Mouse (Mus musculus): ENCODE data around the gene Pip5k1b. TPM values are rescaled to one million over a fixed set of nuclear protein-coding genes. Genes with fewer than 3 reads are reported as not detected.
A peak's percentile ranks its signal among the peaks of the same experiment; 100 is the strongest.

The Pip5k1b gene
- polyA plus RNA-seq, 1 experiment from 2014 or later, result 1.3 TPM

DNA sequence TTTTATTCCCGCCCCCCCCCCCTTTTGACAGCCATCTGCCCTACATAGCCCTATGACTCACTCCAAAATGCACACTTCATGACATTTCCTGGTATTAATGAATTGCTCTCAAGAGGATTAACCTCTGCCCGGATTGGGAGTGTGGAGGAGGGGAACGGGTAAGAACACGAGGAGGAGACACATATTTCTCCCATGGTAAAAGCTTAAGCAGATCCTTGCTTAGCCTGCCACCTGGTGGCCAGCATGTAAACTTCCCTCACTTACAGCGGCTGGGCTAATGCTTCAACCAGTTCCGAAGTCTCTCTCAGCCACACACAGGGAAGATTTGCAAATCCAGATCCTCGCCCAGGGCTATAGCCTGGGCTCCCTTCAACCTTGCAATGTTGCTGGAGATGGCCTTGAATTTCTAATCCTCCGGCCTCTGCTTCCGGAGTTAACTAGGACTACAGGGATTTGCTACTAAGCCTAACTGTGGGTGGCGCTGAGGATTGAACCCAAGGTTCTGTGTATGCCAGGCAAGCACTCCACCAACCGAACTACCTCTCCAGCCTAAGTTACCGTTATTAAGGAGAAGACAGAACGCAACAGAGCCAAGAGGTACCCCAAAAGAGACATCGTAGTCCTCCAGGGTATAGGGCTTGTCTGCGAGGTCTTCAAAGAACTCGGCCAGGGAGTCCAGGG, 283.8 kb downstream of the Pip5k1b start:
- WGBS, result 46% methylated on average over 16 of the region's 16 CpGs
- H3K9ac ChIP-seq (ENCODE audit: low read length), result no peak overlapping the region
- DNase-seq (ENCODE audit: low spot score), result peak; percentile 85
- no peaks in the 10 kb centered on the region for H3K36me3 ChIP-seq (ENCODE audit: control insufficient read depth, insufficient read depth, low read length)
- no peaks in the 10 kb centered on the region for H3K9me3 ChIP-seq (ENCODE audit: control insufficient read depth, low read length)
- ATAC-seq (ENCODE audit: insufficient read depth, low FRiP score, low TSS enrichment), result peak; percentile 80
- no peak overlapping the region for H3K4me3 ChIP-seq (ENCODE audit: low read depth, low read length)
- no peaks in the 10 kb centered on the region for H3K27me3 ChIP-seq (ENCODE audit: control insufficient read depth, insufficient read depth, low read length)
- H3K4me2 ChIP-seq (ENCODE audit: low read depth), result no peak overlapping the region
- peaks cover 3% of the 10 kb centered on the region; the same call in 1 of the 2 replicates for H3K4me1 ChIP-seq (ENCODE audit: control insufficient read depth, insufficient read depth, low read length)
- H3K27ac ChIP-seq (ENCODE audit: low read depth, low read length), result no peak overlapping the region

DNA sequence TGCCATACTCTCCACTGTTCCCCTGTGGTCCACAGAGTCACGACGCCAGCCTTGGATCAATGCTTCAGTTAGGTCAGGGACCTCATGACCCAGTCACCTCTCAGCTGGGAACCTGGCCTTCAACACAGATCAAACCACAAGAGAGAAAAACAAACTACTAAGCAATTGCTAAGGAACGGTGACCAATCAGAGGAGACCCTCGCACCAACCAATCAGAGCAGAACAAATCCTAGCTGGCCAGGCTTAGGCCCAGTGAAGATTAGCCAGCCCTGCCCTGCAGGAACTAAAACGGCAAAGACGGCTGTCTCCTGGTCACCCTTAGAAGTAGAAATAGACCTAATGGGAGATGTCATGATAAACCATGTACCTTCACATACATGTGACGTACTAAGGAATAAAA, 284.3 kb downstream of the Pip5k1b start:
- no peaks in the 10 kb centered on the region for H3K9me3 ChIP-seq (ENCODE audit: control insufficient read depth, low read length)
- ATAC-seq (ENCODE audit: insufficient read depth, low FRiP score, low TSS enrichment) (peak; percentile 71; the same call in 1 of the 2 replicates), DNase-seq (ENCODE audit: low spot score) (peak; percentile 26)
- no peak overlapping the region for H3K4me2 ChIP-seq (ENCODE audit: low read depth)
- H3K27me3 ChIP-seq (ENCODE audit: control insufficient read depth, insufficient read depth, low read length), result no peaks in the 10 kb centered on the region
- no peaks in the 10 kb centered on the region for H3K36me3 ChIP-seq (ENCODE audit: control insufficient read depth, insufficient read depth, low read length)
- H3K27ac ChIP-seq (ENCODE audit: low read depth, low read length), result no peak overlapping the region; the same call in 1 of the 2 replicates
- H3K4me1 ChIP-seq (ENCODE audit: control insufficient read depth, insufficient read depth, low read length), result peaks cover 3% of the 10 kb centered on the region; the same call in 1 of the 2 replicates
- 48% methylated on average over 7 of the region's 7 CpGs for WGBS
- H3K9ac ChIP-seq (ENCODE audit: low read length), result no peak overlapping the region
- no peak overlapping the region for H3K4me3 ChIP-seq (ENCODE audit: low read depth, low read length)

DNA sequence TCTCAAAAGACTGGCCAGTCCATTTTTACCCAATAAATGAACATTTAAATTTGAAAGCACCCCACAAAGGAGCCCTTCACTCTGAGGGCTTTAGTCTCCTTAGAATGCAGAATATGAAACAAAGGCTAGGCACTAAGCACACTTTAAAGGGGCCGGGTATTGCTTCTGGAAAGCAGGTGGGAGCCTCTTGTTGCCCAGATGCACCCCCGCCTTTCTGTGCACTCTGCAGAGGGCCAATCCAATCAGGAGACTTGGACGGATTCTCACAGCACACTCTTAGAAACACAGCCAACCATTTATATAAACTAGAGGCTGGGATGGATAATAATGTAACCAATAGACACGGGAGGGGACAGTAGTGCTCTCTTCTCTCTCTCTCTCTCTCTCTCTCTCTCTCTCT, 287.1 kb downstream of the Pip5k1b start:
- no peak overlapping the region for H3K4me2 ChIP-seq (ENCODE audit: low read depth)
- H3K27me3 ChIP-seq (ENCODE audit: control insufficient read depth, insufficient read depth, low read length), result no peaks in the 10 kb centered on the region
- DNase-seq (ENCODE audit: low spot score) (no peak), ATAC-seq (ENCODE audit: insufficient read depth, low FRiP score, low TSS enrichment) (no peak)
- 58% methylated on average over 4 of the region's 4 CpGs for WGBS
- no peak overlapping the region for H3K9ac ChIP-seq (ENCODE audit: low read length)
- no peak overlapping the region for H3K27ac ChIP-seq (ENCODE audit: low read depth, low read length)
- H3K36me3 ChIP-seq (ENCODE audit: control insufficient read depth, insufficient read depth, low read length), result no peaks in the 10 kb centered on the region
- H3K9me3 ChIP-seq (ENCODE audit: control insufficient read depth, low read length), result no peaks in the 10 kb centered on the region
- peaks cover 3% of the 10 kb centered on the region; the same call in 1 of the 2 replicates for H3K4me1 ChIP-seq (ENCODE audit: control insufficient read depth, insufficient read depth, low read length)
- H3K4me3 ChIP-seq (ENCODE audit: low read depth, low read length), result no peak overlapping the region

DNA sequence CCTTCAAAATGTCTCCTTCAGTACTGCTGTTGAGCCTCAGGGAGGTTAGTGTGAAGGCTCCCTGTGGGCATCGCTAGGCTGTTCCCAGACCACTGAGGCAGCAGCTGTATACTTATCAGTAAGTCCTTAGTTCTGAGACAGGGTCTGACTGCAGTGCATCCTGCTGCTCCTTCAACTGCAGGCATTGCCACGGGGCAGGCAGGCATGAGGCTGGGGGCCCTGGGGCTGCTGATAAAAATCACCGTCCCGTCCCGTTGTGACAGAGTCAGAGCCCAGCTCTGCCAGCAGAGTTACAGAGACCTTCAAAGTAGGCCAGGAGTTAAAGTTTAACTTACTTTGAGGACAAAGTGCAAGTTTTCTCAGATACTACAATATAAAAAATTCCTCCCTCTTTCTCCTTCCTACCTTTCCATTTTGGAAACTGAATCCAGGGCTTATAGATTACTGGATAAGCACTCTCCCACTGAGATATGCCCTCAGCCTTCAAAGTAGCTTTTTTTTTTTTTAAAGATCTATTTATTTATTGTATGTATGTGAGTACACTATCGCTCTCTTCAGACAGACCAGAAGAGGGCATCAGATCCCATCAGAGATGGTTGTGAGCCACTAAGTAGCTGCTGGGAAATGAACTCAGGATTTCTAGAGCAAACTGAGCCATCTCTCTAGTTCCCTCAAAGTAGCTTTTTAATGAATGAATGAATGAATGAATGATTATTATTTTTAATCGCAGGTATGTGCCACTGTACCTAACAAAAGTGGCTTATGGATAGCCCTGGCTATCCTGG, 289.4 kb downstream of the Pip5k1b start:
- H3K27me3 ChIP-seq (ENCODE audit: control insufficient read depth, insufficient read depth, low read length), result no peaks in the 10 kb centered on the region
- no peak overlapping the region for H3K9ac ChIP-seq (ENCODE audit: low read length)
- H3K4me1 ChIP-seq (ENCODE audit: control insufficient read depth, insufficient read depth, low read length), result peaks cover 3% of the 10 kb centered on the region; the same call in 1 of the 2 replicates
- H3K9me3 ChIP-seq (ENCODE audit: control insufficient read depth, low read length), result no peaks in the 10 kb centered on the region
- H3K27ac ChIP-seq (ENCODE audit: low read depth, low read length), result no peak overlapping the region
- no peak overlapping the region for H3K4me2 ChIP-seq (ENCODE audit: low read depth)
- WGBS, result 89% methylated on average over 7 of the region's 7 CpGs
- H3K4me3 ChIP-seq (ENCODE audit: low read depth, low read length), result no peak overlapping the region
- no peak for DNase-seq (ENCODE audit: low spot score)
- H3K36me3 ChIP-seq (ENCODE audit: control insufficient read depth, insufficient read depth, low read length), result no peaks in the 10 kb centered on the region; the same call in 1 of the 2 replicates
- no peak for ATAC-seq (ENCODE audit: insufficient read depth, low FRiP score, low TSS enrichment)

DNA sequence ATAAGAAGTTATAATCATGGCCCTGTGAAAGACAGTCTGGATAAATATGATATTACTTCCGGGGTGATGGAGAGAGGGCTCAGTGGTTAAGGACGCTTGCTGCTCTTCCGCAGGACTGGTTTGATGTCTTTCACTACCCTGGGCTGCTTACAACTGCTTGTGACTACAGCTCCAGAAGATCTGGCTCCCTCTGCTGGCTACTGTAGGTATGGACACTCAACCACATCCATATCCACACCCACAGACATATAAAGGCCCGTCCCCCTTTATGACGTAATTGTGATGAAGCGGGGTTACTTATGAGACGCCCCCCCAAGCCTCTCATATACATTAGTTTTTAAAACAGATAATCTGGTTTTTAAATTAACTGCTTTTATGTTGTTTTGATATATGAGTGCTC, 290.7 kb downstream of the Pip5k1b start:
- no peaks in the 10 kb centered on the region for H3K9me3 ChIP-seq (ENCODE audit: control insufficient read depth, low read length)
- ATAC-seq (ENCODE audit: insufficient read depth, low FRiP score, low TSS enrichment) (peak; percentile 54; the same call in 1 of the 2 replicates), DNase-seq (ENCODE audit: low spot score) (peak; percentile 77)
- H3K27me3 ChIP-seq (ENCODE audit: control insufficient read depth, insufficient read depth, low read length), result no peaks in the 10 kb centered on the region
- H3K4me2 ChIP-seq (ENCODE audit: low read depth), result no peak overlapping the region
- no peaks in the 10 kb centered on the region; the same call in 1 of the 2 replicates for H3K36me3 ChIP-seq (ENCODE audit: control insufficient read depth, insufficient read depth, low read length)
- WGBS, result 49% methylated on average over 7 of the region's 7 CpGs
- H3K9ac ChIP-seq (ENCODE audit: low read length), result no peak overlapping the region
- H3K27ac ChIP-seq (ENCODE audit: low read depth, low read length), result no peak overlapping the region
- H3K4me1 ChIP-seq (ENCODE audit: control insufficient read depth, insufficient read depth, low read length), result peaks cover 3% of the 10 kb centered on the region; the same call in 1 of the 2 replicates
- no peak overlapping the region for H3K4me3 ChIP-seq (ENCODE audit: low read depth, low read length)

DNA sequence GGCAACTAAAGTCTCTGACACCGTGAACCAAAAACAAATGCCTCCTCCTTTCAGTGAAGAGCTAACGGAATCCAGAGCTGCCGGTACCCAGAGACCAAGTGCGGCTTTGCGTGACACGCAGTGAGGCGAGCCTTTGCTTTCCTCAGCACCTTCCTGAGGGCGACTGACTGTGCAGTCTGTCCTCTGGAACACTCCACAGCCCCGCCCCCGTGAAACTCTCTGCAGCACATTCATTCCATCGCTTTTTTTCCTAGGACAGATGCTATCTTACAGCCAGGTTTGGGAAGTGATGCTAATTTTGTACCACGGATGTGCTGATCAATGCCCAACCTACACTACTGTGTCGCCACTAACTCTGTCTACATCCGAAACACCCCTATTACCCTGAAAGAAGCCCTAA, 292.9 kb downstream of the Pip5k1b start:
- Histone ChIP-seq H3K4me3 (ENCODE audit: low read depth, low read length) (no peak overlapping the region), H3K27me3 (ENCODE audit: control insufficient read depth, insufficient read depth, low read length) (no peaks in the 10 kb centered on the region), H3K36me3 (ENCODE audit: control insufficient read depth, insufficient read depth, low read length) (no peaks in the 10 kb centered on the region; the same call in 1 of the 2 replicates), H3K9me3 (ENCODE audit: control insufficient read depth, low read length) (no peaks in the 10 kb centered on the region), H3K4me1 (ENCODE audit: control insufficient read depth, insufficient read depth, low read length) (no peaks in the 10 kb centered on the region; the same call in 1 of the 2 replicates), H3K9ac (ENCODE audit: low read length) (no peak overlapping the region), H3K27ac (ENCODE audit: low read depth, low read length) (no peak overlapping the region), H3K4me2 (ENCODE audit: low read depth) (no peak overlapping the region)
- 93% methylated on average over 14 of the region's 14 CpGs for WGBS
- no peak for DNase-seq (ENCODE audit: low spot score)
- no peak for ATAC-seq (ENCODE audit: insufficient read depth, low FRiP score, low TSS enrichment)

DNA sequence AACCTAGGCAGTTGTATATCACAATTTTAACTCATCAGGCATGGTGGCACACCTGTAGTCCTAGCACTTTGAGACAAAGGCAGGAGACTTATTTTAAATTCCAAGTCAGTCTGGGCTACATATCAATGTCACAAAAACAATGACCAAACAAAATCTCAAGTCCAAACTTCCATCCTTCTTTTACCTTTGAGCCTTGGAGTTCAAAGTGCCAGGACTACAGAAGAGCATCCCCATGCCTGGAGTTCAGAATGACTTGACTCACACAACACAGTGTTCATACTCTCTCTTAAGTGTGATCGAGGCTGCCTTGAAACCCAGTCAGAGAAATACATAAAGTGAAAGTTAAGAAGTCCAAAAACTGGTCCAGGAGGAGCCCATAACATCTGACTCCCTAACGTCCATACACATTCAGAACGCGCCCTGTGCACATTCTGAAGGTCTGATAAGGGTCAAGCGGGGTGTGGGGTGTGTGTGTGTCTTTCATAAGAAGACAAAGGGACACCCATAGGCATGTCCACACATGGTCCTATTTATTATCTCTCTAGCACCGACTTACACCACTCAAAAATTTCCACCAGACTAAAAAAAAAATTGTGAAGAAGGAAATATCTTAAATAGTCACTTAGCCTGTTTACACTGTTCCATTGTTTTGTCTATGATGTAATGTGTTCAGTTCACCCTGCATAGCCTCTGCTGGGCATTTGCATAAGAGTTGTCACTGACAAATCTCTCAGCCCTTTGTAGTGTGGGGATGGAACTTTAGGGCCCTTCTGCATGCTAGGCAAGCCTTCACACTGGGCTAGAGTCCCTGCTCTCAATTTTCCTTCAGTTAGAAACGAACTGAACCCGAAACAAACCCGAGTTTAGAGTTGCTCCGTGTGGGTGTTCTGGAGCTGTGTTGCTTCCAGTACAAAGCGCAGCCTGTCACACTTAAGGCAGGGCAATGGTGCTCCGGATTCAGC, 296.0 kb downstream of the Pip5k1b start:
- Histone ChIP-seq H3K9ac (ENCODE audit: low read length) (no peak overlapping the region), H3K4me3 (ENCODE audit: low read depth, low read length) (no peak overlapping the region), H3K27me3 (ENCODE audit: control insufficient read depth, insufficient read depth, low read length) (no peaks in the 10 kb centered on the region), H3K4me2 (ENCODE audit: low read depth) (no peak overlapping the region), H3K36me3 (ENCODE audit: control insufficient read depth, insufficient read depth, low read length) (no peaks in the 10 kb centered on the region; the same call in 1 of the 2 replicates), H3K4me1 (ENCODE audit: control insufficient read depth, insufficient read depth, low read length) (no peaks in the 10 kb centered on the region), H3K9me3 (ENCODE audit: control insufficient read depth, low read length) (no peaks in the 10 kb centered on the region), H3K27ac (ENCODE audit: low read depth, low read length) (no peak overlapping the region)
- peak; percentile 50; the same call in 1 of the 2 replicates for ATAC-seq (ENCODE audit: insufficient read depth, low FRiP score, low TSS enrichment)
- DNase-seq (ENCODE audit: low spot score), result peak; percentile 36
- 70% methylated on average over 12 of the region's 12 CpGs for WGBS

DNA sequence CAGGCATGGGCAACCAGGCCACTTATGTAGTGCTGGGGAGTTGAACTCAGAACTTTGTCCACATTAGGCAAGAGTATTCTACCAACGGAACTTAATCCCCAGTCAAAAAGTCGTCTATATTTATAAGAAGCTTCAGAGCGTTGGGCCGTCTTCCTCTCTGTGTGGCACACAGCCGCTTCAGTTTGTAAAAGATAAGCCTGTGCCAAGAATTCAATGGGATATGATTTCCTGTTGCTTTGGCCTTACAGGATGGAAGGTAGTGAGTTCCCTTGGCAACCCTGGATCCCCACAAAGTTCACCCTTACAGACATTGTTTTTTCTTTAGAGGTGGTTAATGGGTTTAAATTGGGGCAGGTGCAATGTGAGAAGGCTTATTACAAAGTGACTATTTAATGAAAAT, 297.3 kb downstream of the Pip5k1b start:
- H3K27ac ChIP-seq (ENCODE audit: low read depth, low read length), result no peak overlapping the region
- DNase-seq (ENCODE audit: low spot score) (no peak), ATAC-seq (ENCODE audit: insufficient read depth, low FRiP score, low TSS enrichment) (no peak)
- H3K4me2 ChIP-seq (ENCODE audit: low read depth), result no peak overlapping the region
- no peak overlapping the region for H3K4me3 ChIP-seq (ENCODE audit: low read depth, low read length)
- no peaks in the 10 kb centered on the region for H3K9me3 ChIP-seq (ENCODE audit: control insufficient read depth, low read length)
- no peaks in the 10 kb centered on the region for H3K4me1 ChIP-seq (ENCODE audit: control insufficient read depth, insufficient read depth, low read length)
- H3K27me3 ChIP-seq (ENCODE audit: control insufficient read depth, insufficient read depth, low read length), result no peaks in the 10 kb centered on the region
- no peak overlapping the region for H3K9ac ChIP-seq (ENCODE audit: low read length)
- no peaks in the 10 kb centered on the region; the same call in 1 of the 2 replicates for H3K36me3 ChIP-seq (ENCODE audit: control insufficient read depth, insufficient read depth, low read length)
- WGBS, result 88% methylated on average over 5 of the region's 5 CpGs

Measured in neural tube, embryonic 11.5 days (tissue).